Mouse (Mus musculus) heart, embryonic 15.5 days (tissue): ENCODE data around the gene Susd6. TPM values are rescaled to one million over a fixed set of nuclear protein-coding genes. Genes with fewer than 3 reads are reported as not detected.

Source experiments
- ATAC-seq: fragments of 200-750 bp; cut with Nextera tagmentation; replicated peaks from 2 replicates; pipeline ENCODE4 v1.8.0; 2017; ENCODE audit warnings: low read depth, moderate TSS enrichment; ENCODE audit not compliant: insufficient number of reproducible peaks, insufficient read depth, low FRiP score
- H3K27ac ChIP-seq: fragments of 300-500 bp; sonication (generic); 2 replicates; pipeline ENCODE4 v1.5.1; 2015; ENCODE audit warnings: mild to moderate bottlenecking, inconsistent platforms
- H3K27me3 ChIP-seq: fragments of 300-500 bp; sonication (generic); 2 replicates; pipeline ENCODE4 v1.6.1; 2015; ENCODE audit warnings: inconsistent platforms
- H3K36me3 ChIP-seq: fragments of 300-500 bp; sonication (generic); 2 replicates; pipeline ENCODE4 v1.6.1; 2015; ENCODE audit warnings: mild to moderate bottlenecking, inconsistent platforms
- H3K4me1 ChIP-seq: fragments of 300-500 bp; sonication (generic); replicated peaks from 2 replicates; pipeline ENCODE4 v1.6.1; 2015; ENCODE audit warnings: inconsistent platforms
- H3K4me2 ChIP-seq: fragments of 300-500 bp; sonication (generic); 2 replicates; pipeline ENCODE4 v1.6.1; 2015; ENCODE audit warnings: inconsistent platforms, mild to moderate bottlenecking, moderate library complexity
- H3K4me3 ChIP-seq: fragments of 300-500 bp; sonication (generic); 2 replicates; pipeline ENCODE4 v1.5.1; 2015; ENCODE audit warnings: mild to moderate bottlenecking, inconsistent platforms
- H3K9ac ChIP-seq: fragments of 300-500 bp; sonication (generic); 2 replicates; pipeline ENCODE4 v1.6.1; 2015; ENCODE audit warnings: mild to moderate bottlenecking, inconsistent platforms
- H3K9me3 ChIP-seq: fragments of 300-500 bp; sonication (generic); replicated peaks from 2 replicates; pipeline ENCODE4 v1.6.1; 2016; ENCODE audit warnings: inconsistent platforms
- WGBS: fragments of 180-500 bp; shearing (Covaris S2); methylation state at CpG from one replicate; pipeline ENCODE4 v1.1.7; 2015; ENCODE audit warnings: mixed read lengths; 5-methylcytosine and 5-hydroxymethylcytosine counted together
- polyA plus RNA-seq: library from polyadenylated mRNA; unstranded; fragments of >200 nt; fragmentation: Nextera tagmentation; extraction: Ambion mirVana; gene quantifications from 2 replicates; pipeline ENCODE4 v1.2.1, GENCODE M21; 2015

Gene Susd6
- polyA plus RNA-seq, 1 experiment from 2014 or later, result 16.4 TPM

GRCm38 (mm10) chr12:80764116-80764515 lies 26.2 kb upstream of the Susd6 start:
- Histone ChIP-seq H3K4me1 (peaks cover 14% of the 10 kb centered on the region), H3K27me3 (peaks cover 53% of the 10 kb centered on the region), H3K4me3 (no peak overlapping the region), H3K36me3 (no peaks in the 10 kb centered on the region), H3K4me2 (no peak overlapping the region), H3K27ac (no peak overlapping the region), H3K9me3 (no peaks in the 10 kb centered on the region), H3K9ac (no peak overlapping the region)
- ATAC-seq, result no peak
- 67% methylated on average over 4 of the region's 4 CpGs for WGBS

GRCm38 (mm10) chr12:80769697-80770096 lies 20.6 kb upstream of the Susd6 start:
- H3K9ac ChIP-seq, result no peak overlapping the region

GRCm38 (mm10) chr12:80774786-80775185 lies 15.5 kb upstream of the Susd6 start:
- no peaks in the 10 kb centered on the region for H3K27me3 ChIP-seq
- peaks cover 5% of the 10 kb centered on the region for H3K4me1 ChIP-seq
- 63% methylated on average over 7 of the region's 7 CpGs for WGBS
- no peaks in the 10 kb centered on the region for H3K9me3 ChIP-seq
- no peak overlapping the region for H3K4me3 ChIP-seq
- ATAC-seq, result no peak
- no peaks in the 10 kb centered on the region for H3K36me3 ChIP-seq
- no peak overlapping the region for H3K9ac ChIP-seq
- H3K4me2 ChIP-seq, result no peak overlapping the region
- no peak overlapping the region for H3K27ac ChIP-seq

More at GRCm38 (mm10) chr12:80769697-80770096, 20.6 kb upstream of the Susd6 start:
- no peak overlapping the region for H3K4me3 ChIP-seq
- H3K9me3 ChIP-seq, result no peaks in the 10 kb centered on the region
- peaks cover 12% of the 10 kb centered on the region for H3K27me3 ChIP-seq
- H3K4me2 ChIP-seq, result no peak overlapping the region
- no peaks in the 10 kb centered on the region for H3K36me3 ChIP-seq
- no peaks in the 10 kb centered on the region for H3K4me1 ChIP-seq
- no peak overlapping the region for H3K27ac ChIP-seq
- ATAC-seq, result no peak
- WGBS, result 18% methylated on average over 11 of the region's 11 CpGs

- no peak overlapping the region for H3K9ac ChIP-seq
- H3K9me3 ChIP-seq, result no peaks in the 10 kb centered on the region
- 26% methylated on average over 4 of the region's 4 CpGs for WGBS
- no peaks in the 10 kb centered on the region for H3K27me3 ChIP-seq
- no peak overlapping the region for H3K4me3 ChIP-seq
- H3K4me2 ChIP-seq, result no peak overlapping the region
- H3K36me3 ChIP-seq, result no peaks in the 10 kb centered on the region
- peaks cover 5% of the 10 kb centered on the region for H3K4me1 ChIP-seq
- no peak overlapping the region for H3K27ac ChIP-seq
- ATAC-seq, result no peak
Measured at GRCm38 (mm10) chr12:80776046-80776634, 14.2 kb upstream of the Susd6 start.

DNA sequence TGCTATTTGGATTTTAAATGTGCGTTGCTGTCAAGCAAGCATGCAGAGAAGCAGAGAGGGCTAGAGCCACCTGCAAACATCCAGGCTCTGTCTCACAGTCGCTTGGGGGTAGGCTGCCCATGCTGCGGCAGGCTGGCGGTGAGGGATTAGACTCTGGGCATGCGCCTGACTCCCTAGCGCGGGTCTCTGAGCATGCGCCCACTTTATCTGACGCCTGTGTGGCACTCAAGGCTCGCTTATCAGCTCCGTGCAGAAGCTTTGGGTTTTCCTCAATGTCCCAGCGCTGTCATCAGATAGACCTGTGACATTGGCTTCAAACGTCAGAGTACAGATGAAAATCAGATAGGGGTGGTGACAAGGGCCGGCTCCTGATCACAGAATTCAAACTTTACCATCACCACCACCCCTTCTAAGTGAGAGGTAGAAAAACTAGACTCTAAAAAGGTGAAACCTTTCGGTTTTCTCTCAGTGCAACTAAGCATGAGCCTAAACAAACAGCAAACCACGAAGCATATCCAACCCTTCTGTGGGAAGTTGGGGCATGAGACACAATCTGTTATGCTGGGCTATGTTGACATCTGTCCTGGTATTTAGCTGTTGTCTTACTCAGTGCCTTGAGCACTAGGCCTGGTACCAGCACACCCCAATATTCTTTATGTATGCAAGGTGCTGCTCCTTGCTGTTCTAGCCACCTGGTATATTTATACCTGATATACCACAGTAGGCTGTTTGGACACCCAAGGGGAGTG lies 11.9 kb upstream of the Susd6 start:
- 43% methylated on average over 16 of the region's 16 CpGs for WGBS
- H3K4me2 ChIP-seq, result peak overlapping the region; percentile 53
- H3K9me3 ChIP-seq, result no peaks in the 10 kb centered on the region
- H3K27me3 ChIP-seq, result no peaks in the 10 kb centered on the region
- H3K9ac ChIP-seq, result no peak overlapping the region
- ATAC-seq, result peak; percentile 58; the same call in 1 of the 2 replicates
- H3K36me3 ChIP-seq, result no peaks in the 10 kb centered on the region
- no peak overlapping the region for H3K27ac ChIP-seq
- H3K4me3 ChIP-seq, result peak overlapping the region; percentile 6
- peaks cover 5% of the 10 kb centered on the region for H3K4me1 ChIP-seq

DNA sequence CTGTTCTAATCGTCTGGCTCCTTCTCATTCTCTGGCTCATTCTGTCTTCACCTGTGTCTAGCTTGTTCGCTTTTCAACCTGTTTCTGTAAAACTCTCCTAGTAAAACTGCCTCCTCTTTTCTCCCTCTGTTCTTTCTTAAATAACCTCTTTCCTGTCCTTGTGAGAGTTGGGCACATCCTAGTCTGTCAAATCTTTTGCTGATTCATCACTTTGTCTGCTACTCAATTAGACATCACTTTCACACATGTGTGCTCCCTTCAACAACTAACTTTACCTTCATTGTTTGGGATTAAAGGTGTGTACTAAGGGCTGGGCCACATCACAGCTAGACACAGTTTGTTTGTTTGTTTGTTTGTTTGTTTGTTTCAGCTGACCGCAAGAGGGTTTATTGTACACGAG lies 10.6 kb upstream of the Susd6 start:
- H3K4me1 ChIP-seq, result peaks cover 5% of the 10 kb centered on the region
- H3K4me2 ChIP-seq, result no peak overlapping the region
- H3K27ac ChIP-seq, result no peak overlapping the region
- no peak overlapping the region for H3K9ac ChIP-seq
- no peaks in the 10 kb centered on the region for H3K27me3 ChIP-seq
- no peaks in the 10 kb centered on the region for H3K36me3 ChIP-seq
- H3K4me3 ChIP-seq, result no peak overlapping the region
- WGBS, result 91% methylated on average over 4 of the region's 4 CpGs
- no peaks in the 10 kb centered on the region for H3K9me3 ChIP-seq
- ATAC-seq, result no peak

DNA sequence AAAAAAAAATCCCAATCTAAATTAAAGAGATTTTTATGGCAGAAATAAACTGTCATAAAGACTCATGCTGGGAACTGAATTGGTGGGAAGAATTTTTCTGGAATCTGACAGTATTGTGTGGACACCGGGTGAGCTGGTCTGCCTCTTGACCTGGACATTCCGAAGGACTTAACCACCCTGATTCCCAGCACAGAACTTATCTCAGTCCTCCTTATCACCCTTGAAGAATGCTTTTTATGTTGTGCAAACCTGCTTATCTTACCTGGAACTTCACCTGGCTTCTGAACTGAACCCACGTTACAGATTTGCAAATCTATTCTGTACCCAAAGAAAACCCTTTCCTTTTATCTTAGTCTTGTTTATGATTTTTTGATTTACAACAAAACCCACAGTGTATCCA lies 8.1 kb upstream of the Susd6 start:
- Histone ChIP-seq H3K4me3 (no peak overlapping the region), H3K27me3 (no peaks in the 10 kb centered on the region), H3K9me3 (no peaks in the 10 kb centered on the region), H3K4me1 (peaks cover 5% of the 10 kb centered on the region), H3K9ac (no peak overlapping the region), H3K27ac (no peak overlapping the region), H3K36me3 (no peaks in the 10 kb centered on the region), H3K4me2 (no peak overlapping the region)
- 35% methylated on average over 3 of the region's 3 CpGs for WGBS
- no peak for ATAC-seq

GRCm38 (mm10) chr12:80782892-80783291 lies 7.4 kb upstream of the Susd6 start:
- WGBS, result 39% methylated on average over 3 of the region's 3 CpGs
- Histone ChIP-seq H3K4me1 (peaks cover 10% of the 10 kb centered on the region), H3K27me3 (no peaks in the 10 kb centered on the region), H3K4me2 (no peak overlapping the region), H3K9me3 (no peaks in the 10 kb centered on the region), H3K9ac (no peak overlapping the region), H3K27ac (no peak overlapping the region), H3K36me3 (no peaks in the 10 kb centered on the region), H3K4me3 (no peak overlapping the region)
- ATAC-seq, result no peak

DNA sequence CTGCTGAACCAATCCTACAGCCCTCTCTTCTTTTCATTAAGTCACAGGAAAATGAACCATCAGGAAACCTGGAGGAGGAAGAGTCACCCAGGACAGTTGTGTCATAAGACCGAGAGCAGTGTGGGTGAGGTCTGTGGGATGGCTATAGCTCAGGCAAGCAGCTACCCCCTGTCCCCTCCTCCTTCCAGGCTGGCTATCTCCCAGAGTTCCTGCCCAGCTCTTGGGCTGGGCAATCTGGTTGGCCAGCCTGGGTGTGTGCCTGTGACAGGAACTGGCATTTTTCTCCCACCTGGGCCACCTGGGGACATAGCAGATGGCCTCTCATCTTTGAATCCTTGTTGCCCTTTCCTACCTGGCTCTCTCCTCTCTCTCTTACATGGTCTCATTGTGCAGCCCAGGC lies 6.4 kb upstream of the Susd6 start:
- Histone ChIP-seq H3K27ac (no peak overlapping the region), H3K9ac (no peak overlapping the region), H3K36me3 (no peaks in the 10 kb centered on the region), H3K27me3 (0 out of 2 replicates have a peak, but pooled peaks cover 4% of the 10 kb centered on the region), H3K9me3 (no peaks in the 10 kb centered on the region), H3K4me1 (peaks cover 7% of the 10 kb centered on the region; the same call in 1 of the 2 replicates), H3K4me3 (no peak overlapping the region), H3K4me2 (no peak overlapping the region)
- no peak for ATAC-seq
- 71% methylated on average over 1 of the region's 1 CpGs for WGBS

GRCm38 (mm10) chr12:80785005-80785404 lies 5.3 kb upstream of the Susd6 start:
- peaks cover 12% of the 10 kb centered on the region for H3K4me1 ChIP-seq
- H3K27me3 ChIP-seq, result 0 out of 2 replicates have a peak, but pooled peaks cover 4% of the 10 kb centered on the region
- H3K36me3 ChIP-seq, result no peaks in the 10 kb centered on the region
- no peaks in the 10 kb centered on the region for H3K9me3 ChIP-seq
- no peak overlapping the region for H3K4me3 ChIP-seq
- no peak overlapping the region for H3K9ac ChIP-seq
- H3K4me2 ChIP-seq, result no peak overlapping the region
- no peak overlapping the region for H3K27ac ChIP-seq
- WGBS, result 73% methylated on average over 5 of the region's 5 CpGs
- no peak for ATAC-seq

DNA sequence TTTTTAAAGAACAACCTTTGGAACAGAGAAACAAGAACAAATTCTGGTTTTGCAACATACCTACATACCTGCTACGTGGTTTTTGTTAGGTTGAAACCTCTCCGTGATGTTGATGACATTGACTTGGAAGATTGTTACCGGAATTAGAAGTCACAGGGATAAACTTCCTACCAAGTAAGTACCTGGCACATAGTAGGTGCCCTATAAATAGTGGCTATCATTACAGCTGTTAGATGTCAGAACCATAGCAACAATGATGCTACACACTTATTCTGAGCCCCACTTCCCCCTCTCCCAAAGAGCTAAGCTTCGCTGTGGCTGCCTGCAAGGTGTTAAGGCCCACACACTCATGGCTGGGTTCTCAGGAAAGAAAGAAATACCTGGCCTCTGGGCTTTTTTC lies 4.7 kb upstream of the Susd6 start:
- H3K27me3 ChIP-seq, result 0 out of 2 replicates have a peak, but pooled peaks cover 4% of the 10 kb centered on the region
- no peak overlapping the region for H3K27ac ChIP-seq
- peaks cover 12% of the 10 kb centered on the region for H3K4me1 ChIP-seq
- no peak overlapping the region for H3K4me2 ChIP-seq
- ATAC-seq, result no peak
- no peaks in the 10 kb centered on the region for H3K9me3 ChIP-seq
- no peak overlapping the region for H3K9ac ChIP-seq
- H3K4me3 ChIP-seq, result no peak overlapping the region
- 87% methylated on average over 4 of the region's 4 CpGs for WGBS
- no peaks in the 10 kb centered on the region for H3K36me3 ChIP-seq

DNA sequence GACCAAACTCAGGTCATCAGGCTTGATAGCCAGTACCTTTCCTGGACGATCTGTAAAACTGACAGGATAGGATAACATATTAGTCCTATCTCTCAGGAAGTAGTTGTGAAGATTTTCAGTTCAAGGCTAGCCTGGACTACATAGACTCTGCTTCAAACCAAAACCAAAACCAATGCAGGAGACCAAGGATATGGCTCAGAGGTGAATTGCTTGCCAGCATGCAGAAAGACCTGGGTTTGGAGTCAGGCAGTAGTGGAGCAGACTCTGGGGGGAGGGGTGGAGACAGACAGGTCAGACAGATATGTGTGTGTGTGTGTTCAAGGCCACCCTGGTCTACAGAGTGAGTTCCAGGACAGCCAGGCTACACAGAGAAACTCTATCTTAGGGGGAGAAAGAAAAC lies 3.7 kb upstream of the Susd6 start:
- ATAC-seq, result no peak
- no peak overlapping the region for H3K27ac ChIP-seq
- WGBS, result 59% methylated on average over 1 of the region's 1 CpGs

More for the DNA sequence above, 3.7 kb upstream of the Susd6 start:
- H3K4me3 ChIP-seq, result no peak overlapping the region
- H3K27me3 ChIP-seq, result 0 out of 2 replicates have a peak, but pooled peaks cover 4% of the 10 kb centered on the region
- no peaks in the 10 kb centered on the region for H3K9me3 ChIP-seq
- no peaks in the 10 kb centered on the region for H3K36me3 ChIP-seq
- H3K4me2 ChIP-seq, result no peak overlapping the region
- peaks cover 12% of the 10 kb centered on the region for H3K4me1 ChIP-seq
- H3K9ac ChIP-seq, result no peak overlapping the region
